Mouse (Mus musculus): ENCODE measurements around the gene Aes. TPM values are rescaled to one million over a fixed set of nuclear protein-coding genes. Genes with fewer than 3 reads are reported as not detected.

The Aes gene
- polyA plus RNA-seq, 1 experiment, result 639 TPM

GRCm38 (mm10) chr10:81601396-81601905 lies 42.2 kb downstream of the Aes start:
- TF ChIP-seq CEBPB (IDR thresholded peaks at IDR 0.05; ENCODE audit: insufficient read depth, poor library complexity, severe bottlenecking) (no peak), TCF12 (IDR thresholded peaks at IDR 0.05; ENCODE audit: insufficient read depth, poor library complexity, severe bottlenecking) (no peak)
- Histone ChIP-seq H3ac (ENCODE audit: control insufficient read depth, insufficient read length) (no peak overlapping the region), H3K4me3 (no peak overlapping the region), H3K27me3 (ENCODE audit: control insufficient read depth, insufficient read depth, insufficient read length) (no peaks in the 10 kb centered on the region), H3K4me2 (ENCODE audit: low read depth) (peak overlapping the region; percentile 43), H3K36me3 (ENCODE audit: control insufficient read depth, insufficient read depth) (no peaks in the 10 kb centered on the region), H3K79me2 (ENCODE audit: control insufficient read depth, insufficient read depth) (no peaks in the 10 kb centered on the region)

- TF ChIP-seq MYOG (IDR thresholded peaks at IDR 0.05; ENCODE audit: control insufficient read depth in 1 of 3, insufficient read depth in 1 of 3, insufficient read length in 2 of 3, low read depth in 2 of 3) (no peak), MYOD1 (IDR thresholded peaks at IDR 0.05; ENCODE audit: control insufficient read depth in 1 of 3, insufficient read length in 2 of 3, low read depth in 2 of 3) (no peak), CEBPB (IDR thresholded peaks at IDR 0.05; ENCODE audit: insufficient read depth, poor library complexity, severe bottlenecking) (no peak), E2F4 (IDR thresholded peaks at IDR 0.05; ENCODE audit: insufficient read depth) (no peak), USF1 (IDR thresholded peaks at IDR 0.05; ENCODE audit: low read depth) (no peak), POLR2AphosphoS2 (IDR thresholded peaks at IDR 0.05; ENCODE audit: insufficient read length, low read depth) (no peak), TCF12 (IDR thresholded peaks at IDR 0.05; ENCODE audit: insufficient read depth, poor library complexity, severe bottlenecking) (no peak), POLR2A (IDR thresholded peaks at IDR 0.05; ENCODE audit: insufficient read length, low read depth) (no peak), REST (IDR thresholded peaks at IDR 0.05; ENCODE audit: insufficient read depth, insufficient read length) (no peak), TCF3 (IDR thresholded peaks at IDR 0.05; ENCODE audit: insufficient read length, low read depth) (no peak), MAX (IDR thresholded peaks at IDR 0.05; ENCODE audit: low read depth) (no peak), SRF (IDR thresholded peaks at IDR 0.05; ENCODE audit: control insufficient read depth, insufficient read length, low read depth) (no peak)
- Histone ChIP-seq H3ac (ENCODE audit: control insufficient read depth, insufficient read length) (no peak overlapping the region), H3K4me2 (ENCODE audit: low read depth) (no peak overlapping the region), H3K27me3 (ENCODE audit: control insufficient read depth, insufficient read depth, insufficient read length) (no peaks in the 10 kb centered on the region), H3K36me3 (ENCODE audit: control insufficient read depth, insufficient read depth) (no peaks in the 10 kb centered on the region), H3K4me3 (no peak overlapping the region), H3K79me2 (ENCODE audit: control insufficient read depth, insufficient read depth) (no peaks in the 10 kb centered on the region)
Observed at GRCm38 (mm10) chr10:81602741-81603151, 43.5 kb downstream of the Aes start.

GRCm38 (mm10) chr10:81604019-81604967 lies 45.0 kb downstream of the Aes start:
- H3K79me2 ChIP-seq (ENCODE audit: control insufficient read depth, insufficient read depth), result no peaks in the 10 kb centered on the region
- no peaks in the 10 kb centered on the region for H3K36me3 ChIP-seq (ENCODE audit: control insufficient read depth, insufficient read depth)
- H3K27me3 ChIP-seq (ENCODE audit: control insufficient read depth, insufficient read depth, insufficient read length), result no peaks in the 10 kb centered on the region
- no peak overlapping the region for H3ac ChIP-seq (ENCODE audit: control insufficient read depth, insufficient read length)
- peak overlapping the region; percentile 53 for H3K4me2 ChIP-seq (ENCODE audit: low read depth)
- no peak overlapping the region for H3K4me3 ChIP-seq
- TF ChIP-seq CEBPB (IDR thresholded peaks at IDR 0.05; ENCODE audit: insufficient read depth, poor library complexity, severe bottlenecking) (no peak), POLR2AphosphoS2 (IDR thresholded peaks at IDR 0.05; ENCODE audit: insufficient read length, low read depth) (no peak), MYOG (IDR thresholded peaks at IDR 0.05; ENCODE audit: control insufficient read depth in 1 of 3, insufficient read depth in 1 of 3, insufficient read length in 2 of 3, low read depth in 2 of 3) (no peak), MYOD1 (IDR thresholded peaks at IDR 0.05; ENCODE audit: control insufficient read depth in 1 of 3, insufficient read length in 2 of 3, low read depth in 2 of 3) (no peak), REST (IDR thresholded peaks at IDR 0.05; ENCODE audit: insufficient read depth, insufficient read length) (no peak), E2F4 (IDR thresholded peaks at IDR 0.05; ENCODE audit: insufficient read depth) (no peak), TCF12 (IDR thresholded peaks at IDR 0.05; ENCODE audit: insufficient read depth, poor library complexity, severe bottlenecking) (no peak), MAX (IDR thresholded peaks at IDR 0.05; ENCODE audit: low read depth) (no peak), POLR2A (IDR thresholded peaks at IDR 0.05; ENCODE audit: insufficient read length, low read depth) (no peak), SRF (IDR thresholded peaks at IDR 0.05; ENCODE audit: control insufficient read depth, insufficient read length, low read depth) (no peak), USF1 (IDR thresholded peaks at IDR 0.05; ENCODE audit: low read depth) (no peak), TCF3 (IDR thresholded peaks at IDR 0.05; ENCODE audit: insufficient read length, low read depth) (no peak)

GRCm38 (mm10) chr10:81604968-81605665 lies 45.8 kb downstream of the Aes start:
- Histone ChIP-seq H3K79me2 (ENCODE audit: control insufficient read depth, insufficient read depth) (no peaks in the 10 kb centered on the region), H3K4me2 (ENCODE audit: low read depth) (peak overlapping the region; percentile 95), H3K27me3 (ENCODE audit: control insufficient read depth, insufficient read depth, insufficient read length) (no peaks in the 10 kb centered on the region), H3K4me3 (peak overlapping the region; percentile 38), H3K36me3 (ENCODE audit: control insufficient read depth, insufficient read depth) (no peaks in the 10 kb centered on the region), H3ac (ENCODE audit: control insufficient read depth, insufficient read length) (no peak overlapping the region)
- TF ChIP-seq SRF (IDR thresholded peaks at IDR 0.05; ENCODE audit: control insufficient read depth, insufficient read length, low read depth) (no peak), MYOD1 (IDR thresholded peaks at IDR 0.05; ENCODE audit: control insufficient read depth in 1 of 3, insufficient read length in 2 of 3, low read depth in 2 of 3) (peak in 1 of 3 experiments; percentile 13)

- peak overlapping the region; percentile 95 for H3K4me2 ChIP-seq (ENCODE audit: low read depth)
- no peaks in the 10 kb centered on the region for H3K27me3 ChIP-seq (ENCODE audit: control insufficient read depth, insufficient read depth, insufficient read length)
- H3ac ChIP-seq (ENCODE audit: control insufficient read depth, insufficient read length), result peak overlapping the region; percentile 2
- peak overlapping the region; percentile 38 for H3K4me3 ChIP-seq
- H3K79me2 ChIP-seq (ENCODE audit: control insufficient read depth, insufficient read depth), result no peaks in the 10 kb centered on the region
- TF ChIP-seq MAX (IDR thresholded peaks at IDR 0.05; ENCODE audit: low read depth) (no peak), MYOD1 (IDR thresholded peaks at IDR 0.05; ENCODE audit: control insufficient read depth in 1 of 3, insufficient read length in 2 of 3, low read depth in 2 of 3) (no peak), MYOG (IDR thresholded peaks at IDR 0.05; ENCODE audit: control insufficient read depth in 1 of 3, insufficient read depth in 1 of 3, insufficient read length in 2 of 3, low read depth in 2 of 3) (no peak), POLR2A (IDR thresholded peaks at IDR 0.05; ENCODE audit: insufficient read length, low read depth) (no peak), POLR2AphosphoS2 (IDR thresholded peaks at IDR 0.05; ENCODE audit: insufficient read length, low read depth) (no peak), USF1 (IDR thresholded peaks at IDR 0.05; ENCODE audit: low read depth) (no peak), TCF3 (IDR thresholded peaks at IDR 0.05; ENCODE audit: insufficient read length, low read depth) (no peak), REST (IDR thresholded peaks at IDR 0.05; ENCODE audit: insufficient read depth, insufficient read length) (no peak)
- no peaks in the 10 kb centered on the region for H3K36me3 ChIP-seq (ENCODE audit: control insufficient read depth, insufficient read depth)
Observed at GRCm38 (mm10) chr10:81605666-81605973, 46.3 kb downstream of the Aes start.
